Comparison of ENCODE assay signal across 31 mouse cellular contexts in the genomic region with DNA sequence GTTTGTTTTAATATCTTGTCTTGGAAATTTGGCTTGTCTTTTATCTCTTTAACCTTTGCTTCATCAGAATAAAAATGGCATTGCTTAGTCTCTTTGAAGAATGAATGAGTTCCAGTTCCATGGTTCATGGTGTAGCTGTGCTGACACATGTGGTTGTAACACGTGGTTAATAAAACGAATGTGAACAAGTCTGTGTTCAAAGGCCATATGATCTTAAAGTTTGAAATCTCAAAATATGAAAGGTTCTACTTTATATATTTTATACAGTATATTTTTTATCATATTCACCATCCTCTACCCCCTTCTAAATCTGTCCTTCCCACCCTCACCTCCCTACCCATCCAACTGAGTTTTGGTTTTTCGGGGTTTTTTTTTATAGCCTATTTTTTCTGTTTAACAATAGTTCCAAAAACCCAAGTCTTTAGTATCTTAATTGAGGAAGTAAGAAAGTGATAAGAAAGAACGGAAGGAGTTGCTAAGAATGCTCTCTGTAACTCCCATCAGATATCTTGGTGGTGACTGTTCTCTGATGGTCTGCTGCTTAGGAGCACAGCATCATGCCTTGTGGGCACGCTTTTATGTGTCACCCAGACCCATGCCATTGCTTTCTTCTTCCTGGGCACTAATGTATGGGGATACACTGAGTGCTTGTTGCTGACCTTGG. TPM values are rescaled to one million over a fixed set of nuclear protein-coding genes. Genes with fewer than 3 reads are reported as not detected.
A peak's percentile ranks its signal among the peaks of the same experiment; 100 is the strongest.
DNase-seq lines count a peak whose midpoint lies in the region; ATAC-seq lines count a peak whose summit lies in the region.
"Had no signal": no experiment of that assay in that cellular context is flagged by ENCODE, and none has a peak within 500 bp of the region (broad histone marks: within the 10 kb centered on the region; RNA-seq: fewer than 3 reads in every experiment).

No protein-coding gene starts in this region.

- DNase-seq in liver (no peak), MEL-GATA-1-ER (ENCODE audit: extremely low read depth, low read depth) (peak; percentile 65)
- no peak for DNase-seq in yolk sac, embryonic 10.5 days (ENCODE audit: low spot score)
- DNase-seq in spleen, postnatal 14 days (ENCODE audit: low spot score in 2 of 2): no peak
- DNase-seq: adrenal gland, adult 8-10 months; adrenal gland, postnatal 25 days; B cell, adult 2 months; cerebellum, adult 11-12 months; cerebellum, adult 8-10 months; cerebellum, postnatal 10 days; cerebellum, postnatal 36 days; embryo, embryonic 11 days; gastrocnemius, postnatal 10 days; gastrocnemius, postnatal 36 days; heart, adult 2 months; heart, postnatal 14 days; heart, postnatal 4 days had no signal

- peaks cover 68% of the 10 kb centered on the region for H3K36me3 ChIP-seq in liver, embryonic 12.5 days
- H3K36me3 ChIP-seq in megakaryocyte, embryonic 14.5 days (replicated peaks; ENCODE audit: low read length): peaks cover 65% of the 10 kb centered on the region

- H3K4me3 ChIP-seq in liver, embryonic 12.5 days: no peak overlapping the region
- peak overlapping the region; percentile 42 for H3K4me3 ChIP-seq in megakaryocyte, embryonic 14.5 days (replicated peaks)
- H3K4me3 ChIP-seq: embryonic facial prominence, embryonic 10.5 days; embryonic facial prominence, embryonic 13.5 days; erythroblast, embryonic 14.5 days; forebrain, embryonic 12.5 days; forebrain, embryonic 15.5 days; heart, adult 2 months; heart, embryonic 10.5 days; heart, embryonic 13.5 days had no signal

- H3K27ac ChIP-seq in liver, embryonic 12.5 days: 0 out of 2 replicates have a peak overlapping the region, but pooled peaks have one; percentile 24
- H3K27ac ChIP-seq: embryonic facial prominence, embryonic 10.5 days; embryonic facial prominence, embryonic 13.5 days; forebrain, embryonic 12.5 days; forebrain, embryonic 15.5 days; heart, adult 2 months; heart, embryonic 10.5 days; heart, embryonic 13.5 days; hindbrain, embryonic 14.5 days had no signal

- H3K4me1 ChIP-seq in liver, embryonic 12.5 days: peaks cover 74% of the 10 kb centered on the region
- peaks cover 62% of the 10 kb centered on the region for H3K4me1 ChIP-seq in megakaryocyte, embryonic 14.5 days

- H3K9me3 ChIP-seq in liver, embryonic 12.5 days (replicated peaks): no peaks in the 10 kb centered on the region
- no peaks in the 10 kb centered on the region for H3K9me3 ChIP-seq in megakaryocyte, embryonic 14.5 days
- H3K9me3 ChIP-seq: embryonic facial prominence, embryonic 10.5 days; embryonic facial prominence, embryonic 13.5 days; forebrain, embryonic 12.5 days; forebrain, embryonic 15.5 days; G1E; heart, embryonic 10.5 days; heart, embryonic 13.5 days had no signal

- no peak overlapping the region for H3K9ac ChIP-seq in liver, embryonic 12.5 days
- H3K9ac ChIP-seq: embryonic facial prominence, embryonic 13.5 days; forebrain, embryonic 12.5 days; forebrain, embryonic 15.5 days; heart, embryonic 13.5 days; hindbrain, embryonic 14.5 days had no signal

- WGBS in liver, embryonic 12.5 days (ENCODE audit: insufficient replicate concordance): 44% methylated on average over 5 of the region's 5 CpGs

- H3K4me2 ChIP-seq in liver, embryonic 12.5 days: no peak overlapping the region; the same call in 1 of the 2 replicates
- H3K4me2 ChIP-seq: embryonic facial prominence, embryonic 13.5 days; forebrain, embryonic 12.5 days; forebrain, embryonic 15.5 days; heart, embryonic 13.5 days; hindbrain, embryonic 14.5 days had no signal

- no peaks in the 10 kb centered on the region for H3K27me3 ChIP-seq in liver, embryonic 12.5 days (replicated peaks)
- no peaks in the 10 kb centered on the region for H3K27me3 ChIP-seq in megakaryocyte, embryonic 14.5 days (replicated peaks)
- H3K27me3 ChIP-seq: CH12.LX; embryonic facial prominence, embryonic 13.5 days; forebrain, embryonic 12.5 days; forebrain, embryonic 15.5 days; heart, embryonic 13.5 days had no signal

- no peak for ATAC-seq in liver, embryonic 12.5 days
- no peak for ATAC-seq in megakaryocyte, adult 5-6 weeks (ENCODE audit: poor library complexity, severe bottlenecking)
- ATAC-seq: activated CD4-positive, CD25-positive, alpha-beta regulatory T cell, adult 4 months; forebrain, embryonic 15.5 days had no signal

RNA-seq across cellular contexts. Expression of a gene that starts 11.9 kb away (rescaled TPM):
- polyA plus RNA-seq in liver, embryonic 12.5 days (2016; fragmentation: Nextera tagmentation; extraction: Ambion mirVana): 71.4 and 76.5 TPM in 2 replicates
- polyA plus RNA-seq in megakaryocyte, embryonic 14.5 days (2012; ENCODE audit: insufficient read depth, low replicate concordance): 34.7 and 35.8 TPM in 2 replicates
- 16.9 and 18.4 TPM in 2 replicates for total RNA-seq in megakaryocyte, adult 5-6 weeks (2015)
- 24.3 and 25.8 TPM in 2 replicates for total RNA-seq in megakaryocyte, adult 5-6 weeks (2017)

RNA-seq across cellular contexts. Expression of a gene that starts 12.1 kb away (rescaled TPM):
- polyA plus RNA-seq in liver, embryonic 12.5 days (2016; fragmentation: Nextera tagmentation; extraction: Ambion mirVana): 21.7 and 23.1 TPM in 2 replicates
- 23.5 and 35.1 TPM in 2 replicates for polyA plus RNA-seq in megakaryocyte, embryonic 14.5 days (2012; ENCODE audit: insufficient read depth, low replicate concordance)
- 13.8 and 14.3 TPM in 2 replicates for total RNA-seq in megakaryocyte, adult 5-6 weeks (2015)
- total RNA-seq in megakaryocyte, adult 5-6 weeks (2017): 5.7 and 10.5 TPM in 2 replicates
